Mouse (Mus musculus) erythroblast, adult 5-6 weeks (primary cell): Measurements from ENCODE around the gene Nxpe5. TPM values are rescaled to one million over a fixed set of nuclear protein-coding genes. Genes with fewer than 3 reads are reported as not detected.
"Not testable (repeated sequence)": the region's sequence is repeated elsewhere in the genome, so short reads cannot be mapped to it uniquely, and the experiment has no call there.

Source experiments
- ATAC-seq: replicated peaks from 2 replicates; pipeline ENCODE4 v1.8.0; 2016; ENCODE audit warnings: moderate number of reproducible peaks, mild to moderate bottlenecking, moderate TSS enrichment, inconsistent platforms; ENCODE audit not compliant: poor library complexity, low FRiP score, severe bottlenecking
- total RNA-seq, 2 experiments: library from RNA; stranded (forward) in 1 of 2; stranded (reverse) in 1 of 2; fragments of 150-400 nt in 1 of 2; fragments of 200-764, 138-1000 nt in 1 of 2; gene quantifications; 2 replicates each; pipeline versions ENCODE4 v1.2.3 to v1.2.4; 2015 to 2017; ENCODE audit warnings: low replicate concordance in 2 of 2

Nxpe5 gene
- total RNA-seq (2015; ENCODE audit: low replicate concordance) (not detected in 2 replicates), total RNA-seq (2017; ENCODE audit: low replicate concordance) (not detected in 2 replicates)

GRCm38 (mm10) chr5:138225700-138226099 is at the start of gene Nxpe5:
Gene Nxpe5, plus strand, starts transcription at chr5:138225898.
- ATAC-seq: no peak

GRCm38 (mm10) chr5:138186950-138187638 is 38.6 kb upstream of the Nxpe5 start, which contains the start of the genes Taf6 and Cnpy4:
Gene Taf6, minus strand, starts transcription at chr5:138187451.
Gene Cnpy4, plus strand, starts transcription at chr5:138187485.
- ATAC-seq: peak; percentile 87

- peak; percentile 88 for ATAC-seq
Observed at GRCm38 (mm10) chr5:138187661-138188306, 37.9 kb upstream of the Nxpe5 start.

- peak; percentile 92 for ATAC-seq
Observed at GRCm38 (mm10) chr5:138193771-138194727, 31.6 kb upstream of the Nxpe5 start, which contains the start of gene Mblac1. Gene Mblac1, plus strand, starts transcription at chr5:138194314.

- peak; percentile 47 for ATAC-seq
Observed at GRCm38 (mm10) chr5:138194755-138195345, 30.8 kb upstream of the Nxpe5 start.

- no peak for ATAC-seq
Observed at GRCm38 (mm10) chr5:138195463-138195862, 30.2 kb upstream of the Nxpe5 start.

GRCm38 (mm10) chr5:138199576-138199975 is 26.1 kb upstream of the Nxpe5 start:
- ATAC-seq: no peak

GRCm38 (mm10) chr5:138202086-138202485 is 23.6 kb upstream of the Nxpe5 start:
- no peak for ATAC-seq

- no peak for ATAC-seq
Observed at GRCm38 (mm10) chr5:138207253-138207652, 18.4 kb upstream of the Nxpe5 start.

- ATAC-seq: no peak
Observed at GRCm38 (mm10) chr5:138207873-138208272, 17.8 kb upstream of the Nxpe5 start.

GRCm38 (mm10) chr5:138216632-138217031 is 9.1 kb upstream of the Nxpe5 start:
- not testable (repeated sequence) for ATAC-seq

- no peak for ATAC-seq
Observed at GRCm38 (mm10) chr5:138219864-138220263, 5.8 kb upstream of the Nxpe5 start.

- peak; percentile 90 for ATAC-seq
Observed at GRCm38 (mm10) chr5:138222111-138222510, 3.6 kb upstream of the Nxpe5 start.

GRCm38 (mm10) chr5:138223287-138223686 is 2.4 kb upstream of the Nxpe5 start:
- ATAC-seq: no peak

GRCm38 (mm10) chr5:138226491-138226890 is 793 bp downstream of the Nxpe5 start:
- ATAC-seq: no peak

GRCm38 (mm10) chr5:138227367-138227766 is 1.7 kb downstream of the Nxpe5 start:
- ATAC-seq: no peak

GRCm38 (mm10) chr5:138228026-138228425 is 2.3 kb downstream of the Nxpe5 start:
- ATAC-seq: peak; percentile 65; the same call in 1 of the 2 replicates

GRCm38 (mm10) chr5:138229511-138229910 is 3.8 kb downstream of the Nxpe5 start:
- no peak for ATAC-seq

GRCm38 (mm10) chr5:138233778-138234177 is 8.1 kb downstream of the Nxpe5 start:
- no peak for ATAC-seq

GRCm38 (mm10) chr5:138234224-138234623 is 8.5 kb downstream of the Nxpe5 start:
- ATAC-seq: no peak
